Mouse (Mus musculus) brain, adult 2 months (tissue): Measurements from ENCODE around the gene Tgfbr2.

Source experiments
- DNase-seq: peaks from one replicate; pipeline ENCODE4 v3.0.0; 2011; ENCODE audit warnings: low read depth, low spot score

Gene Tgfbr2

DNA sequence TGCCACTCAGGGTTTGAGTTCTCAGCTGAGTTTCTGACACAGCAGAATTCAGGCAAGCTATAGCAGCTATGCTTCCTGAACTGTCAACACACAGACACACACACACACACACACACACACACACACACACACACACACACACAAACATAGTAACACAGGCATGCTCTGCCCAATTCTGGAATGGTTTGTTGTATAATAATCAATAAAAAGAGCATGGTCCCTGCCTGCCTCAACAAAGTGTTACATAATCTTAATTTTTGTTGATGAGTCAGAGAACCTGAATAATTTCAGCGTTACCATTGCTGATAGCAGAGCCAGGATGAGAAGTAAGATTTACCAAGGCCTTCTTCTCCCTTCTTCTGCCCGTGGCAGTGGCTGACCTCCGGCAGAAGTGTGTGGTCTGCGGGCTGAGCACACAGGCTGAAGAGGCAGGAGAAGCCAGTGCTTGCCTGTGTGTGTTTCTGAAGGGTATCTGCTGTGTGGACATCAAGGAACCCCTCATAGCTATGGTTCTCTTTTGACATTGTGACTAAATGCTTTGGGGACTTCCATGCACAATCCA is 18.8 kb upstream of the Tgfbr2 start:
- DNase-seq, result no peak

DNA sequence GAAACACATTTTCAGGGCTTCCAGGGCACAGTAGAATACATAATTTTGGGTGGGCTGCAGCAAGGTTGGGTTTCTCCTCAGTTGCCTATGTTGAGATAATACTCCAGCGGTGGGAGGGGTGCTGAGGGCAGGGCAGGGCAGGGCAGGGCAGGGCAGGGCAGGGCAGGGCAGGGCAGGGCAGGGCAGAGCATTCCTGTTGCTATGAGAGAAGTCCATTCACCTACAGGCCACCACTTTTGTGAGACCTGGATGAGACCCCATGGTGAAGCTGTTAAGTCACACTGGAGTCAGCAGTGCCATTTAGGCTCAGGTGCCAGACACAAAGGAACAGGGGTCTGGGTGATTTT is 18.3 kb upstream of the Tgfbr2 start:
- DNase-seq, result no peak

DNA sequence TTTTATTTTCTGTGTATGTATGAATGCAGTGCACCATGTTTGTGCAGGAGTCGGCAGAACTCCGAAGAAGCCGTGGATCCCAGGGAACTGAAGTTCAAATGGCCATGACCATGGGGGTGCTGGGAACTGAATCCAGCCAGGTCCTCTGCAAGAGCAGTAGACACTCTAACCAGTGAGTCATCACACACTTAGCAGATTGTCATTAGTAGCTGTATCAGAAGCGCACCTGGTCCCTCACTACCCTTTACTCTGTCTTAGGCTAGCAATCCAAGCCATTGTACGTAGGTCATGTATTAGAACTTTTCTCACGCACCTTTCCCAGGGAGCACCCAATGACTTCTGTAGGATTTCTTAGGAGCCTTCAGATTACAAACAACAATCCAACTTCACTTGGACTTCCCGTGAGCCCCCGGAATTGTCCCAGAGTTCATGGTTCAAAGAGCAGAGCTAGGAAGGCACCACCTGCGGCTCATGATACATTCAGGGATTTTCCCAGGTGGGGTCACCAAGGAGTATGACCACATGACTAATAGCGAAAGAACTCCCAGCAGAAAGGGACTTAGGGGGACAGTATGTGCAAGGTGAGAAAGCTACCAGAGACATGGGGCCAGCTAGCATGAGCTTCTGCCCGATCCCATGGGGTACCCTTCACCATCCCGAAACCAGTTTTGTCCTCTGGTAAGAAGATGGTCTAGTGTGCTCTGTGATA is 17.8 kb upstream of the Tgfbr2 start:
- no peak for DNase-seq

DNA sequence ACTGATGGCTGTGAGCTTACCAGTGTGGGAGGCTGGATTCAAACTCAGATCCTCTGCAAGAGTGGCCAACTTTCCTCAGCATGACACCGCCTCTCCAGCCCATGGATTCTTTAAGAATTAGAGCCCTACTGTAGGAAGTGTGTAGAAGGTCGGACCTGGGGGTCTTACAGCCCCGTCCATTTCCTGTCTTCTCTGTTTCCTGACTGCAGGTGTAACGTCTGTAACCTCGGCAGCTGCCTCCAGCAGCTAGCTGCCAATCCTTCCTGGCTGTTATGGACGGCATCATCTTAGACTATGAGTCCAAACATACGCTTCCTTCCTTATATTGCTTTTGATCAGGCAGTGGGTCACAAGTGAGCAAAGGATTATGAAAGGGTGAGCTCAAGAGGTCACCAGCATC is 17.1 kb upstream of the Tgfbr2 start:
- no peak for DNase-seq

DNA sequence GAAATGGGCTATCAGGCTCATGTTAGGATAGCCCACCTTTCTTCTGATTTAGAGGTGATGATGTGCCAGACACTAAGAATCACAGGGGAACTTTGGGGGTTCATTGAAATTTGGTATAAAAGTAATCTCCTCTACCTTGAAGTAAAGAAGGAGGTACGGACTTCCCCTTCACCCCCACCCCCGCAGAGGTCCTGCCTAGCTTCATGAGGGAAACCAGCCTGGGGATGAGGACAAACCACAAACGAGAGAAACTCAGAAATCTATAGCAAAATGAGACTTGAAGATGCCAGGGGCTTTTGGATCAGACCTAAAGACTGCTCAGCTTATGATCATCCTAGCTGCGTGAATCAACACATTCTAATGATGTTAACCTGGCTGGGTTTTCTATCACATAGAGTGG is 14.7 kb upstream of the Tgfbr2 start:
- no peak for DNase-seq

DNA sequence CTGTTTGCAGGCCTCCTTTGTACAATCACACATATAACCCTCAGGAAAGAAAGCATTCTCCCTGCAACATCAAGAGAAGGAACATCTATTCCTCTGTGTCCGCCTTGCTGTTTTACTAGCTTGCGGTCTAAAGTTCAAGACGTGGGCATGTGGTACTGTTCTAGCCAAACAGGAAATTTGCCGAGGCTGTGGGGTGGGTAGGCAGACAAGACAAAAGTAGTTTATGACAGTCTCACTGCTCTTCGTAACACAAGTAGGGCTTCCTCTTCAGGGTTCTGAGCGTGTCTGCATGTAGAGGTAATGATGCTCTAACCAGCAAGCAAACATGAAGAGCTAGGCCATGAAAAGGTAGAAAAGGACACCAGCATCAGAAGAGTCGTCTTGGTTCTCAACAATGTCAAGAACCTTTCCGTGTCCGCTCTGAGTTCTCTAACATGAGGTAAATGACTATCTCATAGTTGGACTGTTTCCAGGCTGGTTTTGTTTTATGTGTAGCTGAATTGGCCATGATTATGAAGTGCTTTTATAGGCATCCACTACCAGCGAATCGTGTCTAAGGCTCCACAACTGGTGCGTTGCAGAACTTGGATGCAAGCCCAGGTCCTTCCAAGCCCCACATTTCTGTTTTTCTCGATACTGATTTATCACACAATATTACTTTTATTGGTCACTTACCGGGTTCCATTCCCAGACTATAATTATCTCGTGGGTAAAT is 13.9 kb upstream of the Tgfbr2 start:
- peak; percentile 30 for DNase-seq

DNA sequence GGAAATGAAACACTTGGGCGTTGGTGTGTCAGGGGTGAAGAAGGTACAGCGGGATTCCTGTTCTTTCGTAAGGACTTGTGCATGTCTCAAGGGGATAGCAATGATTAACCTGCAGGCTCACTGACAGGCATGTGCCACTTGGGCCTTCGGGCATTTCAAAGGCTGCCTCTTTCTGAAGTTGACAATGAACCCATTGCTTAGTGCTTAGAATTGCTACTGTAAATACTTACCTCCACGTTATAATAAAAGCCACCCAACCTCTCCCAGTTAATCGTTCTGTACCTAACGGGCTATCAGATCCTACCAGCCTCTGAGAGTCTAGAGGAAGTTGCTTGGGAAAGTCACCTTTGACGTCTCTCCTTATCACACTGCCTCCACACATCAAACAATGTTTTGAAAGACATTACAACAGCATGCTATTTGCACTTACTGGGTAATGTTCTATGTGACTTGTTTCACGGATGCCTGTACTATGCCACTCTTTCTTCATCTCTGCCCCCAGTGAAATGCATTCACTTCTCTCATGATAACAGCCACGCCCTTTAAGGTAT is 12.1 kb upstream of the Tgfbr2 start:
- no peak for DNase-seq

DNA sequence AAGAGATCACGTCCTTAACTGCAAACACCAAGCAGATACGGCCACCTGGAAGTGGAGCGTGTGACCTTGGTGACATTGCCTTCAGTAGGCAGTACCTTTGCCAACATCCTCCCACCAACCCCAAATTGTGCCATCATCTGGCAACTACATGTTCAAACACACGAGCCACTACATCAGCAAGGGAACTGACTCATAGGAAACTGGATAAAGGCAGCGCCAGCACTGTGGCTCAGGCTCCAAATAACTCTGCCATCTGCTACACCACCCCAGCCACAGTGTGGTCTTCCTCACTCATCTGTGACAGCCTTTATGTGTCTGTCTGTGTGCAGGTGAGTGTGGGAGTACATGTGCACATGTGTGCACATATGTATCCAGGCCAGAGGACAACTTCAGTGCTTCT is 9.7 kb upstream of the Tgfbr2 start:
- peak; percentile 41 for DNase-seq

DNA sequence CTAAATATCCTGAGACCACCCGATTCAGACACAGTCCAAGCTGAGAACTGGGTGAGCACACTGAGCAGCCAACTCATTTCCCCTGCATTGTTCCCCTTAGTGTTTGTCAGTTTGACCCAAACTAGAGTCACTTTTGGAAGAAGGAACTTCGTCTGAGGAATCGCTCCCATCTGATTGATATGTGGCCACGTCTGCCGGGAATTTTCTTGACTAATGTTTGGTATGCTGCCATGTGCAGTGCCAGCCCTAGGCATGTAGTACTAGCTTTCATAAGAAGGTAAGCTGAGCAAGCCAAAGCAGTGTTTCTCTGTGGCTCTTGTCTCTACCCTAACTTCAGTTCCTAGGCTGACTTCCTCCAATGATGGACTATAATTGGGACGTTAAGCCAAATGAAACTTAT is 7.9 kb upstream of the Tgfbr2 start:
- no peak for DNase-seq

DNA sequence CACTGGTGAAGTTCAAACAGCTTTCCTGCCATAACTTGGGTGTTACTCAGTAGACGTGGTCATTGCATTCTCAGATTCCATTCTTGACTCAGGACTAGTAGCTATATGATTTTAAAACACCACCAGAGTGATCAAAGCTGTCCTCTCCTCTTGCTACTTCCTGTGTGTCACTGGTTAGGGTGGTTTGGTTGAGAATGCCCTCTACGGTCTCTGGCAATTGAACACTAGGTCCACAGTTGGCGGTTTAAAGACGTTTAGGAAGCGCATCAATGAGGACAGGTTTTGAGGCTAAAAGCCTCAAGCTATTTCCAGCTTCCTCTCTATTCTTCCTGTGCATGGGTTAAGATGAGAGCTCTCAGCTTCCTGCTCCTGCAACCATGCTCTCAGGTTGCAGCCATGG is 6.4 kb upstream of the Tgfbr2 start:
- no peak for DNase-seq

DNA sequence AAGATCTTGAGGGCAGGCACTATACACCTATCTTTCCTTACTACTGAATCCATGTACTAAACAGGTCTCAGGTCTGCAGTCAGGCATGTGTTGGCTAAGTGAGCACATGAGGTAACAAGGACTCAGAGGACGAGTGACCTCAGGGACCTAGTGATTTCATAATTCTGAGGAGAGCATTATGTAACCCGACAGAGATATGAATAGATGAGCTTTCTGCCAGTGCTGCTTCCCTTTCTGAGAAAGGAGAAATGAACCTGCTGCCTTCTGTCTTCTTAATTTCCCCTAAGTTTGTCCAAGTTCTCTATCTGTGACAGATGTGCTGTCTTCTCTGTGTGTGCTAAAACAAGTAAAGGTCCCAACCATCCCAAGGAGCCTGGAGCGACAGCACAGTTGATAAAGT is 3.0 kb upstream of the Tgfbr2 start:
- peak; percentile 48 for DNase-seq

DNA sequence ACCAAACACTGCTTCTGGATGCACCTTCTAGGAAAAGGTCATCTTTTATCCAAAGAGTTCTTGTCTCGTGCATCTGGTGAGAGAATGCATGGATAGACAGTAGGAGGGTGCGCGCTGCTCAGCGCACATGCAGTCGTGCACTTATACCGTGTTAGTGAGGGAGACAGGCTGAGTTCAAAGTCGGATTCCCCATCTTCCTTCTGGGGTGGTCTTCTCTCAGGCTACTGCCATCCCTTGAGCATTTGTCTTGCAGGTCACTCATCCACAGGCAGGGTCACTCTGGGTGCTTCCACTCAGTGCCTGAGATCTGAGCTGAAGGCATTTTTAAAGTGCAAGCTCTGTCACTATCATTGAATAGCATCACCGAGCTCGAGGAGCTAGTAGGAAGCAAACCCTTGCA is 1.9 kb upstream of the Tgfbr2 start:
- no peak for DNase-seq

DNA sequence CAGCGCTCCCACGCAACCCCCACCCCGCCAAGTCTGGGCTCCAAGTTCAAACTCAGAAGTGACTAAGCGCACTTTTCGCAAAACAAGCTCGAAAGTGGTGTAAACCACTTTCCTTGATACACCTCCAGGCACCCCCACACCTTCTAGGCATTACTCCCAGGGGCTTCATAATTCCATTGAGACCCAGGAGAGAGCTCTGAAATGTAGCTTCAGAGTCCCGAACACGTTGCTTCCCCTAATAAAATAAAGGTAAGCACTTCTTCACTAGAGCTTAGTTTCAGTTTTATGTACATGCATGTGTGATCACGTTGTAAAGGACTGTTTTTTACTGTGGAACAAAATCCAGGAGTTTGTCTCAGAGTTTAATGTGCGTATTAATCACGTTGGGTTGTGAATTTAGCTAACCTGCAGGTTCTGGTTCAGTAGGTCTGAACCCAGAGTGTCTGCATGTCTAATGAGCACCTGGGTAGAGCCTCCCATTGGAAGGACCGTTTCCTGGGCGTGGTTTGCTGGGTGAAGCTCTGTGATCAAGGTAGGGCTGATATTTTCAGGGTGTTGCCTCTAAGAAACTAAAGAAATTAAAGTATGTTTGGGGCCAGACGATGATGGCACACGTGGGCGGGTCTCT is 442 bp upstream of the Tgfbr2 start:
- DNase-seq, result no peak

DNA sequence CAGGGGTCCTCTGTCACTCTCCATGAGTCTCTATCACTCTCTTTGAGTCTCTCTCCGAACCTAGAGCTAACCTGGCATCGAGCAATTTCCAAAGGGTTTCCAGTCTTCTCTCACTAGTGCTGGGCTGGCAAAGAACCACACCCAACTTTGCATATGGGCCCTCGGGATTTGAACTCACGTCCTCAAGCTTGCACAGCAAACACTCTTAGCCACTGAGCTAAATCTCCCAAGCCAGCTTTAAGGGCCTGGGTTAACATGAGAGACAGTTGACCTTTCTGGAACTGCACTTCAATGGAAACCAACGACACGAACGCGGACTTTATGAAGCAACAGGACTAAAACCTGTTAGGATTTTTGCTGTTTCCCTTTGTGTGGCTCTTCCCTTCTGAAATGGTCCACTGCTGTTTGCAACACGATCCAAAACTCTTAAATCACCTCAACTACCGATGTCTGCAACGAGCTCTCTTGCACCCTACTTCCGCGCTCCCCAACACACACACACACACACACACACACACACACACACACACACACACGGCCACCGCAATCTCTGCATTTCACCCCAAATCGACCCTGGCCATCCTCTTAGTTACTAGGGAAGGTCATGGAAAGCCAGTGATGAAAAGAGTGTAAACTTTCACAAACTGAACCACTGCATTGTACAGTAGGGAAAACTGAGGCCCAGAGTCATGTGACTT is 1.5 kb downstream of the Tgfbr2 start:
- DNase-seq, result no peak

DNA sequence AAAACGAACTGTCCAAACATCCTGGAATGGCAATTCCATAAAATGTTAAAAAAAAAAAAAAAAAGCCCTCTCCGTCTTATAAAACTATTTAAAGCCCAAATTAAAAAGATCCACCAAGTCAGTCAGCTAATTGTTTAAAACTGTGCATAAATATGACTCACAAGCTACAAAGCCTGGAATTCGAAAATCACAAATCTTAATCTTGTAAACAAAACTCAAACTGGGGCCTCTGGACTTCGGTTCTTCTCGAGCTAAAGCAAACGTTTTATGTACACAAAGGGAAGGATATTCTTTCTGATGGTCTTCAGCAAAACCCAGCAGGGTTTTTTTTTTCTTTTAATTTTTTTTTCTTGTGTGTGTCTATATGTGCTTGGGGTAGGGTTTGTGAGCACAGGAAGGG is 2.1 kb downstream of the Tgfbr2 start:
- DNase-seq, result no peak

DNA sequence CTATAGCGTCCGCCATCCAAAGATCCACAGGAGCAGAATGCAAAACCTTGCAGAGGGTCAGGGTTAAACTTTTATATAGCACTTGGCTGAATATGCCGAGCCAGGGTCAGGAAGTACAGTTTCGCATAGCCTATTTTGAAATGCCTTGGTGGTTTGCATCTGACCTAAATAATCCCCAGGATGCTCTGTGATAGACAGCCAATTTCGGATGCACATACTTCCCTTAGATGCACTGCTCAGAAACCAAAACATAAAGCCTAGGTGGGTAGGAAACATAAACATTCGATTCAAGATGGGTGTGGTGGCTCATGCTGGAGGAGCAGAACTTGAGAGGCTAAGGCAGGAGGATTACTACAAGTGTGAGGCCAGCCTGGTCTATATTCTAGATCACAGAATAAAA is 6.1 kb downstream of the Tgfbr2 start:
- no peak for DNase-seq

DNA sequence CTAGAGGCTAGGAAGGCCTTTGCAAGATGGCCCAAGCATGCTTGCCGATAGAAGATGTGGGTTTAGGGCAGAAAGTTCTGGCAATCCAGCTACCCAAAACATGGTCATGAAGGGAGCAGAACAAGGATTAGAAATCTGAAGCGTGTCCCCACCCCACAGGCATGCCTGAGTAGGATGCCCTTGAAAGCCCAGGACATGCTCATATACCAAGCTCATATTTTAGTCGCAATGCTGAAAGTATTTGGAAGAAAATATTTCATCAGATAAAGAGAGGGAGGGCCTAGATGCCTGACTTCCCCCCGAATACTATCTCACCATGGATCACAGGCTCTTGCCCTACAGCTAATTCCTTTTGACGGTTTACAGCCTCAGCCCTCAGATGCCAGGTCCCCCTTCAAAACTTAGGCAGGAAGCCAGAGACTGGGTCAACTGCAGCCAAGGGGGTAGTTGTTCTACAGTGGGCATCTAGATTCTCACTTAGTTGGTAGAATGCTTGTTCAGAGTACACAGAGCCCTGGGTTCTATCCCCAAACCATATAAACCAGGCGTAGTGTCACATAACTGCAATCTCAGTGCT is 7.8 kb downstream of the Tgfbr2 start:
- no peak for DNase-seq

DNA sequence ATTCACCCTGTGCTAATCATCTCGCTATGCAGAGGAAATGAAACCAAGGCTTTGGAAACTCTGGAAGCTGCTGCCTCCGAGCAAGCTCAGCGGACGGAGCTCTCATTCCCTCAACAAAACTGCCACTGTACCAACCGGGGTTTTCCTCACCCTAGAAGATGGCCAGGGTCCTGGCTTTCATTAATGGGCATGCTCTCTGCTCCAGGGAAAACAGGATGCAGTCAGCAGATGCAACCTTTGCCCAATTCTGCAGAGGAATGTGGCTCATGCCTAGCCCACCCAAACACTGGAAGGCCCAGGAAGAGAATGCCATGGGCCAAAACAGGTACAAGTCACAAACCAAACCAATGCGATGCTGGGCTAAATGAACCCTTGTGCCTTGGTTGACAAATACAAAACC is 8.8 kb downstream of the Tgfbr2 start:
- no peak for DNase-seq

DNA sequence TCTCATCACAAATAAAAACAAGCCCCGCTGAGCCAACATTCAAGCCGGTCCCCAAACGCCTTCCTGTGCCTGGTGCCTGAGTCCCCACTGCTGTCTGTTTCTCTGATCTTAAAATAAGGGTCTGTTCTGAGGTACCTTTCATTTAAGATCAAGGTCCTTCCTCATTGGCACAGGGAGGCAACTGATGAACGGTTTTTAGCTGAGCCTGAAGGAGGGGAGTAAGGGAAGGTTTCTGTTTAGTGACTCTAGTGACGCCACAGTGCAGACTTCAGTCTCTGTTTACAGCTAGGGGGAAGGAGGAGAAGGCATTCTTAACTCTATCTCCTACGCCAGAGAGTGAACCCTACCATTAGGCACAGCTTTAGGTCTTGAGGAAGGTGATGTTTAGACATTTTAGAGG is 11.3 kb downstream of the Tgfbr2 start:
- DNase-seq, result peak; percentile 33

DNA sequence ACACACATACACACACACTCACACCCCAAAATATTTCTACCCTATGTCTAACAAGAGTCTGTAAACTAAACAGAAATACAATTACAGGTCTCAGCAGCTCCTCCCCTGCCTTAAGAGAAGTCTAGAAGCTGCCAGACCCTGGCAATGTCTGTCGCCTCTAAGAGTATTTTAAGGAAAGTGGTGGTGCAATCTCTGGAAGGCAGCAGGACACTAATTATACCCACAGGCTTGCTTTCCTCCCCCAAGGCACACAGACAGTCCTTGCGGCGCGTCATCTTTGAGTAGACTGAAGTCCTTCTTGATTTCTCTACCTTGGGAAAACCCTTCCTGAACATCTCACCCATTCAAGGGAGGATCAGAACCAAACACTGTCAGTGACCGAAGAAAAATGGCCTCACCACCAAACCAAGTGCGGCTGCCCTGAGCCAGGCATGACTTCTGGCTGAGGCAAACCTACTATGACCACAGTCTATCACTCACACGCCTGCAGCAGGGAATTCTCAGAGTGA is 12.2 kb downstream of the Tgfbr2 start:
- peak; percentile 60 for DNase-seq

DNA sequence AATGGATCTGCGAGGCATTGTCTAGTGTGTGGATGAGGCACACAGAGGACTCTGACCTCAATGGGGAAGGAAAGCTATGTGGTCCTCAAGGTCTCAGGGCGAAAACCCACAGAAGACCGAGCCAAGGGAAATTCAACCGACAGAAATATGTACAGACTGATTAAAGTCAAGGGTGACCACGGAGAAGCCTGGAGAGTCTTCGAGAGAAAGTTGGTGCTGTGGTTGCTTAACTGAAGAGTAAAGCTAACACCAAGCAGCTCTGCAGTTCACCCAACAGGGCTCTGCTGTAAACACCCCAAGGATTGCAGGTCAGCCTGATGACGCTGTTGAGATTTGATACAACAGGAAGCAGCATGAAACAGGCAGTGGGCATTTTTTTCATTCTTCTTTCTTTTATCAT is 14.3 kb downstream of the Tgfbr2 start:
- DNase-seq, result no peak
